Mouse (Mus musculus) embryo, embryonic 9.5 days (tissue): ENCODE results near the gene Nol10.

Experiments
- DNase-seq: peaks from one replicate; pipeline ENCODE4 v3.0.0-alpha.2; 2017; ENCODE audit errors: extremely low spot score

Nol10 gene

GRCm38 (mm10) chr12:17362316-17362715 is 14.1 kb downstream of the Nol10 start:
- DNase-seq, result no peak

- peak; percentile 39 for DNase-seq
Observed at GRCm38 (mm10) chr12:17366981-17367380, 18.7 kb downstream of the Nol10 start.

GRCm38 (mm10) chr12:17369111-17369510 is 20.9 kb downstream of the Nol10 start:
- no peak for DNase-seq

GRCm38 (mm10) chr12:17369551-17370325 is 21.5 kb downstream of the Nol10 start:
- DNase-seq, result no peak

- DNase-seq, result no peak
Observed at GRCm38 (mm10) chr12:17371589-17372235, 23.5 kb downstream of the Nol10 start.

GRCm38 (mm10) chr12:17372696-17373095 is 24.4 kb downstream of the Nol10 start:
- DNase-seq, result no peak

- DNase-seq, result no peak
Observed at GRCm38 (mm10) chr12:17373470-17373975, 25.3 kb downstream of the Nol10 start.

- DNase-seq, result no peak
Observed at GRCm38 (mm10) chr12:17375243-17375642, 27.0 kb downstream of the Nol10 start.

- no peak for DNase-seq
Observed at GRCm38 (mm10) chr12:17376521-17376920, 28.3 kb downstream of the Nol10 start.

GRCm38 (mm10) chr12:17380991-17381390 is 32.7 kb downstream of the Nol10 start:
- no peak for DNase-seq

GRCm38 (mm10) chr12:17382759-17383158 is 34.5 kb downstream of the Nol10 start:
- DNase-seq, result no peak

GRCm38 (mm10) chr12:17386896-17387295 is 38.6 kb downstream of the Nol10 start:
- no peak for DNase-seq

- DNase-seq, result no peak
Observed at GRCm38 (mm10) chr12:17387332-17388135, 39.3 kb downstream of the Nol10 start.

- DNase-seq, result no peak
Observed at GRCm38 (mm10) chr12:17388136-17388437, 39.8 kb downstream of the Nol10 start.

- DNase-seq, result no peak
Observed at GRCm38 (mm10) chr12:17390036-17390435, 41.8 kb downstream of the Nol10 start.

GRCm38 (mm10) chr12:17390510-17390909 is 42.3 kb downstream of the Nol10 start:
- no peak for DNase-seq

- DNase-seq, result no peak
Observed at GRCm38 (mm10) chr12:17393148-17393547, 44.9 kb downstream of the Nol10 start.

- DNase-seq, result no peak
Observed at GRCm38 (mm10) chr12:17397150-17397549, 48.9 kb downstream of the Nol10 start.

GRCm38 (mm10) chr12:17401419-17401818 is 53.2 kb downstream of the Nol10 start:
- no peak for DNase-seq

- no peak for DNase-seq
Observed at GRCm38 (mm10) chr12:17402116-17402515, 53.9 kb downstream of the Nol10 start.

- no peak for DNase-seq
Observed at GRCm38 (mm10) chr12:17403998-17404397, 55.7 kb downstream of the Nol10 start.

GRCm38 (mm10) chr12:17406825-17407224 is 58.6 kb downstream of the Nol10 start:
- no peak for DNase-seq
